Mouse (Mus musculus) lung, embryonic 16.5 days (tissue): ENCODE measurements around the gene C2cd4a. TPM values are rescaled to one million over a fixed set of nuclear protein-coding genes. Genes with fewer than 3 reads are reported as not detected.

ENCODE experiments used
- ATAC-seq: fragments of 200-750 bp; cut with Nextera tagmentation; 2 replicates; pipeline ENCODE4 v1.8.0; 2017; ENCODE audit warnings: low read depth, mild to moderate bottlenecking, moderate library complexity
- H3K27ac ChIP-seq: fragments of 300-500 bp; sonication (generic); 2 replicates; pipeline ENCODE4 v1.5.1; 2014; ENCODE audit warnings: mild to moderate bottlenecking, control low read depth, low read length
- H3K27me3 ChIP-seq: fragments of 300-500 bp; sonication (generic); 2 replicates; pipeline ENCODE4 v1.6.1; 2014; ENCODE audit warnings: low read depth, low read length, mixed read lengths; ENCODE audit not compliant: control insufficient read depth, insufficient read depth
- H3K36me3 ChIP-seq: fragments of 300-500 bp; sonication (generic); 2 replicates; pipeline ENCODE4 v1.6.1; 2014; ENCODE audit warnings: low read length; ENCODE audit not compliant: control insufficient read depth, insufficient read depth
- H3K4me1 ChIP-seq: fragments of 300-500 bp; sonication (generic); replicated peaks from 2 replicates; pipeline ENCODE4 v1.6.1; 2014; ENCODE audit warnings: low read length, mixed read lengths; ENCODE audit not compliant: control insufficient read depth, insufficient read depth
- H3K4me2 ChIP-seq: fragments of 300-500 bp; sonication (generic); 2 replicates; pipeline ENCODE4 v1.6.1; 2014; ENCODE audit warnings: low read depth, low read length, control low read depth
- H3K4me3 ChIP-seq: fragments of 300-500 bp; sonication (generic); 2 replicates; pipeline ENCODE4 v1.5.1; 2014; ENCODE audit warnings: mild to moderate bottlenecking, low read length, control low read depth
- H3K9ac ChIP-seq: fragments of 300-500 bp; sonication (generic); 2 replicates; pipeline ENCODE4 v1.6.1; 2014; ENCODE audit warnings: low read length, control low read depth
- H3K9me3 ChIP-seq: fragments of 300-500 bp; sonication (generic); 2 replicates; pipeline ENCODE4 v1.6.1; 2016; ENCODE audit warnings: low read length; ENCODE audit not compliant: control insufficient read depth
- WGBS: fragments of 180-500 bp; shearing (Covaris S2); extraction: QIAGEN DNeasy Blood & Tissue Kit; methylation state at CpG from one replicate; pipeline ENCODE4 v1.1.7; 2014; 5-methylcytosine and 5-hydroxymethylcytosine counted together
- polyA plus RNA-seq: library from polyadenylated mRNA; unstranded; fragments of >200 nt; fragmentation: Nextera tagmentation; extraction: Ambion mirVana; gene quantifications from 2 replicates; pipeline ENCODE4 v1.2.1, GENCODE M21; 2015

C2cd4a gene
- polyA plus RNA-seq, 1 experiment from 2014 or later = 0.25 TPM

- Histone ChIP-seq H3K9me3 (no peaks in the 10 kb centered on the region), H3K36me3 (no peaks in the 10 kb centered on the region), H3K4me3 (no peak overlapping the region), H3K9ac (no peak overlapping the region), H3K4me2 (no peak overlapping the region), H3K27me3 (no peaks in the 10 kb centered on the region), H3K4me1 (no peaks in the 10 kb centered on the region), H3K27ac (no peak overlapping the region)
- no peak for ATAC-seq
- 33% methylated on average over 4 of the region's 4 CpGs for WGBS
These were observed 31.9 kb upstream of the C2cd4a start for GRCm38 (mm10) chr9:67864011-67864410.

GRCm38 (mm10) chr9:67863332-67863731 lies 31.2 kb upstream of the C2cd4a start:
- 86% methylated on average over 5 of the region's 5 CpGs for WGBS
- H3K27me3 ChIP-seq = no peaks in the 10 kb centered on the region
- no peak overlapping the region for H3K4me3 ChIP-seq
- ATAC-seq = no peak
- no peak overlapping the region for H3K4me2 ChIP-seq
- H3K9ac ChIP-seq = no peak overlapping the region
- no peaks in the 10 kb centered on the region for H3K36me3 ChIP-seq
- H3K4me1 ChIP-seq = no peaks in the 10 kb centered on the region
- no peak overlapping the region for H3K27ac ChIP-seq
- H3K9me3 ChIP-seq = no peaks in the 10 kb centered on the region

- H3K27me3 ChIP-seq = no peaks in the 10 kb centered on the region
- WGBS = 67% methylated on average over 2 of the region's 2 CpGs
- H3K4me2 ChIP-seq = no peak overlapping the region
- no peaks in the 10 kb centered on the region for H3K4me1 ChIP-seq
- H3K4me3 ChIP-seq = no peak overlapping the region
- no peaks in the 10 kb centered on the region for H3K9me3 ChIP-seq
- peaks cover 5% of the 10 kb centered on the region; the same call in 1 of the 2 replicates for H3K36me3 ChIP-seq
- H3K9ac ChIP-seq = no peak overlapping the region
- no peak overlapping the region for H3K27ac ChIP-seq
- no peak for ATAC-seq
These were observed 28.1 kb upstream of the C2cd4a start for GRCm38 (mm10) chr9:67860273-67860672.

- Histone ChIP-seq H3K27ac (no peak overlapping the region), H3K27me3 (no peaks in the 10 kb centered on the region), H3K4me2 (no peak overlapping the region), H3K4me3 (no peak overlapping the region), H3K36me3 (peaks cover 8% of the 10 kb centered on the region; the same call in 1 of the 2 replicates), H3K9ac (no peak overlapping the region), H3K4me1 (no peaks in the 10 kb centered on the region; the same call in 1 of the 2 replicates), H3K9me3 (no peaks in the 10 kb centered on the region)
- ATAC-seq = no peak
- 82% methylated on average over 4 of the region's 4 CpGs for WGBS
These were observed 19.0 kb upstream of the C2cd4a start for GRCm38 (mm10) chr9:67851150-67851549.

DNA sequence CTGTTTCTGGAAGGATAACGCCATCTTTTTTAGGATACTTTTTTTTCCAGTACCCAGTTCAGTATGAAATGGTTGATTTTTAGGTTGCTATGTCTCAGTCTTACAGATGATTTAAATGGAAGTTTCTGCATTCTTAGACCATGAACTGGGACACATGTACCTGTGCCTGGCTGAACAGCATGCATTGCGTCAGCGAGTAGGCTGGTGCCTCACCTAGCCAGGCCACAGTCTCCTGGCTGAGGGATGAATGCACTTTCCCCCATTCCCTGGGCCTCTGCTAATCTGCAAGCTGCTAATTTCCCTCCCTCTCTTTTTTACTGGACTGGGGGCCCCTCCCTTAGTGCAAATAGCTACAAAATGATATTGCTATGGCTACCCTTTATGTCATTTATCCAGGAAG lies 17.7 kb upstream of the C2cd4a start:
- ATAC-seq = no peak
- Histone ChIP-seq H3K27me3 (no peaks in the 10 kb centered on the region), H3K4me3 (no peak overlapping the region), H3K27ac (no peak overlapping the region), H3K9ac (no peak overlapping the region), H3K9me3 (no peaks in the 10 kb centered on the region), H3K4me2 (no peak overlapping the region), H3K36me3 (peaks cover 2% of the 10 kb centered on the region; the same call in 1 of the 2 replicates), H3K4me1 (peaks cover 4% of the 10 kb centered on the region; the same call in 1 of the 2 replicates)
- 77% methylated on average over 3 of the region's 3 CpGs for WGBS

GRCm38 (mm10) chr9:67849397-67849796 lies 17.3 kb upstream of the C2cd4a start:
- Histone ChIP-seq H3K36me3 (no peaks in the 10 kb centered on the region), H3K4me1 (peaks cover 4% of the 10 kb centered on the region; the same call in 1 of the 2 replicates), H3K4me2 (no peak overlapping the region), H3K9me3 (no peaks in the 10 kb centered on the region), H3K27ac (no peak overlapping the region), H3K9ac (no peak overlapping the region), H3K27me3 (no peaks in the 10 kb centered on the region), H3K4me3 (no peak overlapping the region)
- no peak for ATAC-seq
- WGBS = 56% methylated on average over 12 of the region's 12 CpGs

- WGBS = 89% methylated on average over 3 of the region's 3 CpGs
These were observed 15.5 kb upstream of the C2cd4a start for GRCm38 (mm10) chr9:67847606-67848005.

DNA sequence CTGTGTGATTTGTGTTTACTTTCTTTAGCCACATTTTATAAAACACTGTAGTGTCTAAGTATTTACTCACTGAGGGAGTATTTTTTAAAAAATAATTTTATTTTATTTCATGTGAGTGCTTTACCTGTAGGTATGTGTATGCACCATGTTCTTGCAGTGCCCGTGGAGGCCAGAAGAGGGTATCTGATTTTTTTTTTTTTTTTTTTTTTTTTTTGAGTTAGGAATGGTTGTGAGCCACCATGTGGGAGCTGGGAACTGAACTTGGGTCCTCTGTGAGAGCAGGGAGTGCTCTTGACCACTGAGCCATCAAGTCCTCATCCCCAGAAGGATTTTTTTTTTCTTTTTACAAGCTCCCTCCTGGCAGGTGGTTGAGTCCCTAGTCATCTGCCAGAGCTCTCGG lies 14.0 kb upstream of the C2cd4a start:
- WGBS = 97% methylated on average over 2 of the region's 2 CpGs
- H3K27me3 ChIP-seq = no peaks in the 10 kb centered on the region
- H3K9ac ChIP-seq = no peak overlapping the region
- no peak overlapping the region for H3K4me3 ChIP-seq
- H3K4me2 ChIP-seq = no peak overlapping the region
- ATAC-seq = no peak
- H3K36me3 ChIP-seq = no peaks in the 10 kb centered on the region
- no peaks in the 10 kb centered on the region for H3K9me3 ChIP-seq
- peaks cover 13% of the 10 kb centered on the region; the same call in 1 of the 2 replicates for H3K4me1 ChIP-seq
- no peak overlapping the region for H3K27ac ChIP-seq

More at GRCm38 (mm10) chr9:67847606-67848005, 15.5 kb upstream of the C2cd4a start:
- H3K27me3 ChIP-seq = no peaks in the 10 kb centered on the region
- no peaks in the 10 kb centered on the region for H3K9me3 ChIP-seq
- no peak overlapping the region for H3K4me2 ChIP-seq
- H3K9ac ChIP-seq = no peak overlapping the region
- no peak overlapping the region for H3K27ac ChIP-seq
- no peaks in the 10 kb centered on the region for H3K36me3 ChIP-seq
- ATAC-seq = no peak
- no peak overlapping the region for H3K4me3 ChIP-seq
- H3K4me1 ChIP-seq = peaks cover 6% of the 10 kb centered on the region; the same call in 1 of the 2 replicates

DNA sequence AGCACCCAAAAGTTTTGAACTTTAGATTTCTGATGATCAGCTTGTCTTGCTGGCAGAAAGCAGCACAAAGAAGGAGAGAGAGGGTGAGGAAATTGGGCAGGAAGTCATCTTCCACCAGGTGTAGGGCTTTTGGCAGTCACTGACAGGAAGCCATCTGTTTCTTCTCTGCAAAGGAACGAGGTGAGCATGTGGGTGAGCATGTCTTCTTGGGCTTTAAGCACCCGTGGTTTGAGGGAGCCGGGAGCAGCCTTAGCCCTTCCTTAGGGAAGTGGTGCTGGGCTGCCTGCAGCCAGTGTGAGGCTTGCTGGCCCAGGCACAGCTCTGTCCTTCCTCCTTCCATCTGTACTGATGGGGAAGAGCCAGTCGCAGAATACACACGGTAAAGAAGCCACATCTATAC lies 13.5 kb upstream of the C2cd4a start:
- no peaks in the 10 kb centered on the region for H3K36me3 ChIP-seq
- no peak overlapping the region for H3K4me2 ChIP-seq
- H3K4me1 ChIP-seq = peaks cover 16% of the 10 kb centered on the region; the same call in 1 of the 2 replicates
- H3K9me3 ChIP-seq = no peaks in the 10 kb centered on the region
- no peaks in the 10 kb centered on the region for H3K27me3 ChIP-seq
- no peak overlapping the region for H3K27ac ChIP-seq
- H3K4me3 ChIP-seq = no peak overlapping the region
- 48% methylated on average over 5 of the region's 5 CpGs for WGBS
- no peak for ATAC-seq
- no peak overlapping the region for H3K9ac ChIP-seq

DNA sequence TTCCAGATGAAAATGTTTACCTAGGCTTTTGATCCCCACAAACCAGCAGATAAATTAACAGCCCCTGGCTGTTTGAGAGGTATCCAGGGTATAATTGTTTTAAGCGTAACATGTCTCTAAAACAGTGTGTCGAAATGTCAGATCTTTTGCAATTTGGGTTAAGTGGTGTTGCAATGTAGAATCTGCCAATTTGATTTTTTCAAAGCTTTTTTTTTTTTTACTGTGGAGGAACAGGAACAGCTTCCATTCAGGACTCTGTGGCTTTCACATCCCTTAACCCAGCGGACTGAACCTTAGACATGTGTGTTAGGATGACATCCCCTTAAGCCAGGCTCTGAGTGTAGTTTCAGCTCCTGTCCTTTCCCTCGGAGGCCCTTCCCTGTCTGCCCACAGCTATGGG lies 12.9 kb upstream of the C2cd4a start:
- no peak for ATAC-seq
- Histone ChIP-seq H3K4me1 (peaks cover 17% of the 10 kb centered on the region; the same call in 1 of the 2 replicates), H3K4me3 (no peak overlapping the region), H3K27me3 (no peaks in the 10 kb centered on the region), H3K9ac (no peak overlapping the region), H3K36me3 (no peaks in the 10 kb centered on the region), H3K9me3 (no peaks in the 10 kb centered on the region), H3K27ac (no peak overlapping the region), H3K4me2 (no peak overlapping the region)
- WGBS = 61% methylated on average over 4 of the region's 4 CpGs
